Comparison of ENCODE assay signal across 8 mouse cellular contexts in the genomic region with DNA sequence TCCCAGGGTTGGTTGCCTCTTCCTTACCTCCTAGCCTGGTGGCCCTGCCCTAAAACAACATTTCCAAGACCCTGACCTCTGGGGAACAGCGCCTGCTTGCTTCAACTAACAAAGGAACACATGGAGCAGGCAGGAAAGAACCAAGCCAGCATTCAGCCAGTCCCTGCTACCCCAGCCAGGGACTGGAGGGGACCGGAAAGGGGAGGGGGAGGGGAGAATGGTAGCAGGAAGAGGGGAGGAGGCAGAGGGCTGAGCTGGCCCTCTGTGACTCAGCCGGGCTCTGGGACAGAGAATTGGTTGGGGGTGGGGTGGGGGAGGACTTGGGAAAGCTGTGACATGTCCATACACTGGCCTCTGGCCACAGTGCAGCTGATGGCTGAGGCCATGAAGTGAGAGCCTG. TPM values are rescaled to one million over a fixed set of nuclear protein-coding genes. Genes with fewer than 3 reads are reported as not detected.
DNase-seq lines count a peak whose midpoint lies in the region; ATAC-seq lines count a peak whose summit lies in the region.

No protein-coding gene starts in this region.

- peak overlapping the region; percentile 11; the same call in 1 of the 2 replicates for H3K9ac ChIP-seq in forebrain, embryonic 15.5 days (replicated peaks)
- H3K9ac ChIP-seq in limb, embryonic 13.5 days, result peak overlapping the region; percentile 45
- H3K9ac ChIP-seq in midbrain, embryonic 15.5 days, result no peak overlapping the region

- no peak overlapping the region for H3K4me2 ChIP-seq in forebrain, embryonic 15.5 days (replicated peaks)
- 0 out of 2 replicates have a peak overlapping the region, but pooled peaks have one; percentile 3 for H3K4me2 ChIP-seq in limb, embryonic 13.5 days (replicated peaks)
- no peak overlapping the region for H3K4me2 ChIP-seq in midbrain, embryonic 15.5 days

- 21% methylated on average over 3 of the region's 3 CpGs for WGBS in forebrain, embryonic 15.5 days
- 7% methylated on average over 3 of the region's 3 CpGs for WGBS in hindbrain, embryonic 10.5 days
- WGBS in limb, embryonic 13.5 days, result 4% methylated on average over 3 of the region's 3 CpGs
- WGBS in midbrain, embryonic 15.5 days, result 2% methylated on average over 3 of the region's 3 CpGs

- peaks cover 28% of the 10 kb centered on the region for H3K4me1 ChIP-seq in forebrain, embryonic 15.5 days
- peaks cover 43% of the 10 kb centered on the region for H3K4me1 ChIP-seq in hindbrain, embryonic 10.5 days (replicated peaks)
- peaks cover 29% of the 10 kb centered on the region for H3K4me1 ChIP-seq in limb, embryonic 13.5 days
- peaks cover 21% of the 10 kb centered on the region for H3K4me1 ChIP-seq in midbrain, embryonic 15.5 days

- no peak for DNase-seq in frontal cortex, postnatal 36 days (ENCODE audit: low spot score in 2 of 2)
- DNase-seq in adrenal gland, postnatal 10 days, result peak; percentile 83
- DNase-seq in hindbrain, embryonic 10.5 days (ENCODE audit: low spot score), result peak; percentile 74
- peak; percentile 59 to 73 for DNase-seq in thymus, postnatal 36 days

- H3K36me3 ChIP-seq in forebrain, embryonic 15.5 days, result peaks cover 15% of the 10 kb centered on the region
- H3K36me3 ChIP-seq in hindbrain, embryonic 10.5 days, result peaks cover 47% of the 10 kb centered on the region
- peaks cover 33% of the 10 kb centered on the region for H3K36me3 ChIP-seq in limb, embryonic 13.5 days
- H3K36me3 ChIP-seq in midbrain, embryonic 15.5 days (replicated peaks), result no peaks in the 10 kb centered on the region; the same call in 1 of the 2 replicates

- ATAC-seq in frontal cortex, adult (ENCODE audit: low TSS enrichment), result peak; percentile 33
- ATAC-seq in forebrain, embryonic 15.5 days (replicated peaks), result peak; percentile 46; the same call in 1 of the 2 replicates
- ATAC-seq in limb, embryonic 13.5 days (ENCODE audit: low FRiP score, low read depth), result peak; percentile 82
- ATAC-seq in midbrain, embryonic 15.5 days (replicated peaks), result peak; percentile 59; the same call in 1 of the 2 replicates

- H3K4me3 ChIP-seq in forebrain, embryonic 15.5 days, result no peak overlapping the region
- peak overlapping the region; percentile 7; the same call in 1 of the 2 replicates for H3K4me3 ChIP-seq in hindbrain, embryonic 10.5 days
- no peak overlapping the region for H3K4me3 ChIP-seq in limb, embryonic 13.5 days
- H3K4me3 ChIP-seq in midbrain, embryonic 15.5 days, result no peak overlapping the region

- no peaks in the 10 kb centered on the region for H3K27me3 ChIP-seq in forebrain, embryonic 15.5 days
- H3K27me3 ChIP-seq in hindbrain, embryonic 10.5 days (ENCODE audit: insufficient read depth, poor library complexity, severe bottlenecking), result no peaks in the 10 kb centered on the region
- no peaks in the 10 kb centered on the region for H3K27me3 ChIP-seq in limb, embryonic 13.5 days
- no peaks in the 10 kb centered on the region for H3K27me3 ChIP-seq in midbrain, embryonic 15.5 days (replicated peaks)

- no peaks in the 10 kb centered on the region for H3K9me3 ChIP-seq in forebrain, embryonic 15.5 days
- peaks cover 5% of the 10 kb centered on the region; the same call in 1 of the 2 replicates for H3K9me3 ChIP-seq in hindbrain, embryonic 10.5 days
- no peaks in the 10 kb centered on the region for H3K9me3 ChIP-seq in limb, embryonic 13.5 days
- no peaks in the 10 kb centered on the region for H3K9me3 ChIP-seq in midbrain, embryonic 15.5 days

- peak overlapping the region; percentile 55 for H3K27ac ChIP-seq in forebrain, embryonic 15.5 days (replicated peaks)
- H3K27ac ChIP-seq in hindbrain, embryonic 10.5 days, result peak overlapping the region; percentile 76
- H3K27ac ChIP-seq in limb, embryonic 13.5 days, result peak overlapping the region; percentile 84
- peak overlapping the region; percentile 23 for H3K27ac ChIP-seq in midbrain, embryonic 15.5 days

RNA-seq across cellular contexts. Expression of a gene that starts 12.3 kb away (rescaled TPM):
- total RNA-seq in adrenal gland, postnatal 10 days (2021), result 10 to 100 TPM; 21.8 to 24.1 TPM
- 14.7 and 15.0 TPM in 2 replicates for polyA plus RNA-seq in forebrain, embryonic 15.5 days (2015; fragmentation: Nextera tagmentation; extraction: Ambion mirVana)
- polyA plus RNA-seq in hindbrain, embryonic 10.5 days (2016; fragmentation: Nextera tagmentation; extraction: Ambion mirVana), result 6.0 and 8.1 TPM in 2 replicates
- 5.5 and 5.7 TPM in 2 replicates for polyA plus RNA-seq in limb, embryonic 13.5 days (2015; fragmentation: Nextera tagmentation; extraction: Ambion mirVana)
- 16.1 and 16.9 TPM in 2 replicates for polyA plus RNA-seq in midbrain, embryonic 15.5 days (2015; fragmentation: Nextera tagmentation; extraction: Ambion mirVana)

RNA-seq across cellular contexts. Expression of a gene that starts 20.1 kb away (rescaled TPM):
- total RNA-seq in adrenal gland, postnatal 10 days (2021), result not detected
- 0.36 and 0.59 TPM in 2 replicates for polyA plus RNA-seq in forebrain, embryonic 15.5 days (2015; fragmentation: Nextera tagmentation; extraction: Ambion mirVana)
- 0.09 and 0.12 TPM in 2 replicates for polyA plus RNA-seq in hindbrain, embryonic 10.5 days (2016; fragmentation: Nextera tagmentation; extraction: Ambion mirVana)
- polyA plus RNA-seq in limb, embryonic 13.5 days (2015; fragmentation: Nextera tagmentation; extraction: Ambion mirVana), result 0.18 and 0.20 TPM in 2 replicates
- 0.64 and 0.98 TPM in 2 replicates for polyA plus RNA-seq in midbrain, embryonic 15.5 days (2015; fragmentation: Nextera tagmentation; extraction: Ambion mirVana)

RNA-seq across cellular contexts. Expression of a gene that starts 41.3 kb away (rescaled TPM):
- total RNA-seq in adrenal gland, postnatal 10 days (2021), result 10 to 100 TPM; 51.1 to 56.7 TPM
- polyA plus RNA-seq in forebrain, embryonic 15.5 days (2015; fragmentation: Nextera tagmentation; extraction: Ambion mirVana), result 218 TPM in 2 replicates
- polyA plus RNA-seq in hindbrain, embryonic 10.5 days (2016; fragmentation: Nextera tagmentation; extraction: Ambion mirVana), result 366 and 403 TPM in 2 replicates
- 310 and 326 TPM in 2 replicates for polyA plus RNA-seq in limb, embryonic 13.5 days (2015; fragmentation: Nextera tagmentation; extraction: Ambion mirVana)
- 191 and 194 TPM in 2 replicates for polyA plus RNA-seq in midbrain, embryonic 15.5 days (2015; fragmentation: Nextera tagmentation; extraction: Ambion mirVana)

Comparison
In these comparisons a context has a peak if more than half of its experiments do, and no peak if none do; other contexts are left out.
1. DNase-seq: peak in adrenal gland, postnatal 10 days (single experiment), hindbrain, embryonic 10.5 days (single experiment) and thymus, postnatal 36 days (2 of 2); none in frontal cortex, postnatal 36 days (0 of 2).
2. H3K27ac ChIP-seq: peak in every context shown above with its lines; median percentile 84 in limb, embryonic 13.5 days; 76 in hindbrain, embryonic 10.5 days; 55 in forebrain, embryonic 15.5 days; 23 in midbrain, embryonic 15.5 days.
3. Peak in every context shown above with its lines, with median percentiles within 50 percentile points of each other: ATAC-seq.